9 mouse cellular contexts compared by ENCODE assay signal in genomic region chr8:110705391-110706287, GRCm38 (mm10). TPM values are rescaled to one million over a fixed set of nuclear protein-coding genes. Genes with fewer than 3 reads are reported as not detected.
DNase-seq lines count a peak whose midpoint lies in the region; ATAC-seq and TF ChIP-seq lines count a peak whose summit lies in the region.
"Had no signal": no experiment of that assay in that cellular context is flagged by ENCODE, and none has a peak within 500 bp of the region (broad histone marks: within the 10 kb centered on the region; RNA-seq: fewer than 3 reads in every experiment).

No protein-coding gene starts in this region.

- no peak for DNase-seq in cerebellum, postnatal 4 days (ENCODE audit: low spot score in 2 of 2)
- peak in 1 of 2 experiments; percentile 67 for DNase-seq in layer of hippocampus, adult 2 months (ENCODE audit: low spot score in 2 of 2)
- DNase-seq in layer of hippocampus, postnatal 25 days (ENCODE audit: extremely low spot score in 1 of 2, low spot score in 1 of 2), result no peak
- peak; percentile 87 to 90 for DNase-seq in cerebellum, postnatal 36 days
- DNase-seq in liver, embryonic 13.5 days, result no peak
- DNase-seq in T-cell, adult 2 months (ENCODE audit: low spot score), result no peak
- no peak for DNase-seq in spleen, adult 18-20 months
- DNase-seq: thymus, adult 18-20 months had no signal

- no peaks in the 10 kb centered on the region for H3K27me3 ChIP-seq in liver, embryonic 13.5 days

- peak; percentile 83 for ATAC-seq in cerebellum, adult (ENCODE audit: insufficient number of reproducible peaks, low FRiP score, low TSS enrichment)
- 0 out of 2 replicates have a peak, but pooled peaks have one; percentile 38 for ATAC-seq in liver, embryonic 13.5 days (ENCODE audit: low read depth)

- no peak for TF ChIP-seq CTCF in layer of hippocampus, adult 2 months (conservative IDR thresholded peaks at IDR 0.05)

- no peaks in the 10 kb centered on the region for H3K9me3 ChIP-seq in liver, embryonic 13.5 days (replicated peaks)

- no peak overlapping the region for H3K4me2 ChIP-seq in liver, embryonic 13.5 days

- H3K36me3 ChIP-seq in liver, embryonic 13.5 days, result peaks cover 27% of the 10 kb centered on the region

- H3K4me3 ChIP-seq in layer of hippocampus, adult 2 months, result no peak overlapping the region
- no peak overlapping the region for H3K4me3 ChIP-seq in liver, embryonic 13.5 days (replicated peaks)

- H3K4me1 ChIP-seq in liver, embryonic 13.5 days (replicated peaks), result no peaks in the 10 kb centered on the region

- H3K9ac ChIP-seq in liver, embryonic 13.5 days, result no peak overlapping the region

- WGBS in liver, embryonic 13.5 days (ENCODE audit: insufficient replicate concordance), result 51% methylated on average over 14 of the region's 14 CpGs

- H3K27ac ChIP-seq in layer of hippocampus, adult 2 months, result peak overlapping the region; percentile 60
- peak overlapping the region; percentile 34 for H3K27ac ChIP-seq in liver, embryonic 13.5 days

RNA-seq across cellular contexts. Expression of gene Mtss1l, which starts 15.6 kb away (rescaled TPM):
- total RNA-seq in layer of hippocampus, adult 2 months (2021), result 100 to 1,000 TPM; 210 TPM
- 100 to 1,000 TPM; 206 to 252 TPM for total RNA-seq in layer of hippocampus, postnatal 25 days (2021)
- 0.75 and 0.89 TPM in 2 replicates for polyA plus RNA-seq in liver, embryonic 13.5 days (2015; fragmentation: Nextera tagmentation; extraction: Ambion mirVana)

Comparison
In these comparisons a context has a peak if more than half of its experiments do, and no peak if none do; other contexts are left out.
1. DNase-seq: peak in cerebellum, postnatal 36 days (2 of 2); none in cerebellum, postnatal 4 days (0 of 2), layer of hippocampus, postnatal 25 days (0 of 2), liver, embryonic 13.5 days (single experiment), T-cell, adult 2 months (single experiment) and spleen, adult 18-20 months (0 of 2).